Comparison of ENCODE assay signal across 8 mouse cellular contexts in the genomic region with DNA sequence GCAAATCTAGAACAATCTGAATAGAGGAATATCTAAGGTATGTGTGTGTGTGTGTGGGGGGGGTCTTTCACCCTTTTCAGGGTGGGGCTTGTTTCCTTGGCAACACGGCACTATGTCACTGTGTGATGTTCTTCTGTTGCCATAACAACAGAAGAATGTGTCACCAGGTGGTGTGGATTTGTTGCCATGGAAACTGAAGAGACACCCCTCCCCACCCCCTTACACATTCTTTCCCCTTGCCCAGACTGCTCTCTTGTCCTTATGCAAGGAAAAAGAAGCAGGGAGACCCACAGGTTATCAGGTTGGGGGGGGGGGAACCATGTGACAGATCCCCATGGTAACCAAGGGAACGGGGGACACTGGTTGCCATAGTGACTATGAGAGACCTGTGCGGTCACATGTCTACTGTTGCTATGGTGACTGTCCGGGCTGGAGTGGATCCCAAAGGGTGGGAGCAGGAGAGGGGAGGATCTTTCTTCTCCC. TPM values are rescaled to one million over a fixed set of nuclear protein-coding genes. Genes with fewer than 3 reads are reported as not detected.
A peak's percentile ranks its signal among the peaks of the same experiment; 100 is the strongest.
DNase-seq lines count a peak whose midpoint lies in the region; ATAC-seq lines count a peak whose summit lies in the region.
"Had no signal": no experiment of that assay in that cellular context is flagged by ENCODE, and none has a peak within 500 bp of the region (broad histone marks: within the 10 kb centered on the region; RNA-seq: fewer than 3 reads in every experiment).

No protein-coding gene starts in this region.

- no peak overlapping the region for H3K4me3 ChIP-seq in forebrain, embryonic 14.5 days (ENCODE audit: low read depth, low read length)

- H3K4me1 ChIP-seq in forebrain, embryonic 14.5 days (ENCODE audit: control insufficient read depth, insufficient read depth, low read length) = peaks cover 46% of the 10 kb centered on the region

- no peaks in the 10 kb centered on the region for H3K27me3 ChIP-seq in forebrain, embryonic 14.5 days (replicated peaks; ENCODE audit: control insufficient read depth, insufficient read depth, low read length)

- H3K27ac ChIP-seq in forebrain, embryonic 14.5 days (ENCODE audit: low read depth, low read length) = peak overlapping the region; percentile 94
- H3K27ac ChIP-seq: liver, embryonic 14.5 days had no signal

- H3K4me2 ChIP-seq in forebrain, embryonic 14.5 days (ENCODE audit: low read length) = peak overlapping the region; percentile 36; the same call in 1 of the 2 replicates

- peak; percentile 86 for ATAC-seq in forebrain, embryonic 14.5 days

- no peaks in the 10 kb centered on the region for H3K36me3 ChIP-seq in forebrain, embryonic 14.5 days (ENCODE audit: control insufficient read depth, insufficient read depth, low read length)

- peak; percentile 93 for DNase-seq in embryo, embryonic 10.5 days (ENCODE audit: low spot score)
- peak; percentile 98 for DNase-seq in forebrain, embryonic 14.5 days (ENCODE audit: low spot score)
- DNase-seq in layer of hippocampus, adult 9-11 months = peak; percentile 81
- DNase-seq in neural tube, embryonic 10.5 days (ENCODE audit: extremely low spot score, low spot score) = peak; percentile 83
- DNase-seq in kidney, adult 9 months = no peak
- no peak for DNase-seq in urinary bladder, postnatal 14 days (ENCODE audit: low spot score)
- no peak for DNase-seq in B cell, adult 2 months

- no peak overlapping the region for H3K9ac ChIP-seq in forebrain, embryonic 14.5 days (ENCODE audit: low read length)
- H3K9ac ChIP-seq: liver, embryonic 14.5 days had no signal

- 8% methylated on average over 4 of the region's 4 CpGs for WGBS in forebrain, embryonic 14.5 days

- no peaks in the 10 kb centered on the region for H3K9me3 ChIP-seq in forebrain, embryonic 14.5 days (replicated peaks; ENCODE audit: control insufficient read depth, low read length)

RNA-seq across cellular contexts. Expression of a gene that starts 5.4 kb away (rescaled TPM):
- polyA plus RNA-seq in forebrain, embryonic 14.5 days (2014; fragmentation: Nextera tagmentation; extraction: Ambion mirVana) = 7.0 and 7.1 TPM in 2 replicates

RNA-seq across cellular contexts. Expression of a gene that starts 17.4 kb away (rescaled TPM):
- polyA plus RNA-seq in forebrain, embryonic 14.5 days (2014; fragmentation: Nextera tagmentation; extraction: Ambion mirVana) = 0.43 and 0.67 TPM in 2 replicates
- polyA plus RNA-seq: liver, embryonic 14.5 days had no signal

RNA-seq across cellular contexts. Expression of a gene that starts 31.2 kb away (rescaled TPM):
- 0.30 and 0.41 TPM in 2 replicates for polyA plus RNA-seq in forebrain, embryonic 14.5 days (2014; fragmentation: Nextera tagmentation; extraction: Ambion mirVana)

RNA-seq across cellular contexts. Expression of a gene that starts 52.9 kb away (rescaled TPM):
- 1.8 and 2.1 TPM in 2 replicates for polyA plus RNA-seq in forebrain, embryonic 14.5 days (2014; fragmentation: Nextera tagmentation; extraction: Ambion mirVana)

Comparison
In these comparisons a context has a peak if more than half of its experiments do, and no peak if none do; other contexts are left out.
1. DNase-seq: peak in embryo, embryonic 10.5 days (single experiment), forebrain, embryonic 14.5 days (single experiment), layer of hippocampus, adult 9-11 months (single experiment) and neural tube, embryonic 10.5 days (single experiment); none in kidney, adult 9 months (single experiment), urinary bladder, postnatal 14 days (single experiment) and B cell, adult 2 months (0 of 2).